Mouse (Mus musculus) limb, embryonic 15.5 days (tissue): Measurements from ENCODE around the gene Slc25a31. TPM values are rescaled to one million over a fixed set of nuclear protein-coding genes. Genes with fewer than 3 reads are reported as not detected.

Experiments used
- ATAC-seq: fragments of 200-750 bp; cut with Nextera tagmentation; 2 replicates; pipeline ENCODE4 v1.8.0; 2017; ENCODE audit warnings: low read depth, moderate TSS enrichment; ENCODE audit not compliant: insufficient number of reproducible peaks, low FRiP score, low TSS enrichment
- H3K27ac ChIP-seq: fragments of 300-500 bp; sonication (generic); 2 replicates; pipeline ENCODE4 v1.5.1; 2015; ENCODE audit warnings: moderate library complexity, mild to moderate bottlenecking, inconsistent platforms
- H3K27me3 ChIP-seq: fragments of 300-500 bp; sonication (generic); 2 replicates; pipeline ENCODE4 v1.6.1; 2015; ENCODE audit warnings: inconsistent platforms
- H3K36me3 ChIP-seq: fragments of 300-500 bp; sonication (generic); 2 replicates; pipeline ENCODE4 v1.6.1; 2015; ENCODE audit warnings: inconsistent platforms
- H3K4me1 ChIP-seq: fragments of 300-500 bp; sonication (generic); 2 replicates; pipeline ENCODE4 v1.6.1; 2015; ENCODE audit warnings: inconsistent platforms
- H3K4me2 ChIP-seq: fragments of 300-500 bp; sonication (generic); 2 replicates; pipeline ENCODE4 v1.6.1; 2015; ENCODE audit warnings: mild to moderate bottlenecking, inconsistent platforms
- H3K4me3 ChIP-seq: fragments of 300-500 bp; sonication (generic); 2 replicates; pipeline ENCODE4 v1.5.1; 2015; ENCODE audit warnings: mild to moderate bottlenecking, inconsistent platforms
- H3K9ac ChIP-seq: fragments of 300-500 bp; sonication (generic); 2 replicates; pipeline ENCODE4 v1.6.1; 2015; ENCODE audit warnings: inconsistent platforms
- H3K9me3 ChIP-seq: fragments of 300-500 bp; sonication (generic); 2 replicates; pipeline ENCODE4 v1.6.1; 2016; ENCODE audit warnings: inconsistent platforms
- WGBS: fragments of 180-500 bp; shearing (Covaris S2); methylation state at CpG from one replicate; pipeline ENCODE4 v1.1.7; 2015; 5-methylcytosine and 5-hydroxymethylcytosine counted together
- polyA plus RNA-seq: library from polyadenylated mRNA; unstranded; fragments of >200 nt; fragmentation: Nextera tagmentation; extraction: Ambion mirVana; gene quantifications from 2 replicates; pipeline ENCODE4 v1.2.1, GENCODE M21; 2015

Slc25a31 gene
- polyA plus RNA-seq, 1 experiment from 2014 or later, result 0.52 TPM

GRCm38 (mm10) chr3:40685855-40686515 is 22.7 kb upstream of the Slc25a31 start:
- Histone ChIP-seq H3K27ac (no peak overlapping the region), H3K4me1 (peaks cover 7% of the 10 kb centered on the region; the same call in 1 of the 2 replicates), H3K36me3 (0 out of 2 replicates have a peak, but pooled peaks cover 2% of the 10 kb centered on the region), H3K4me3 (no peak overlapping the region), H3K4me2 (no peak overlapping the region), H3K27me3 (no peaks in the 10 kb centered on the region), H3K9ac (no peak overlapping the region), H3K9me3 (no peaks in the 10 kb centered on the region)
- ATAC-seq, result 0 out of 2 replicates have a peak, but pooled peaks have one; percentile 24
- WGBS, result 22% methylated on average over 3 of the region's 3 CpGs

- no peaks in the 10 kb centered on the region for H3K36me3 ChIP-seq
- no peaks in the 10 kb centered on the region for H3K9me3 ChIP-seq
- WGBS, result 60% methylated on average over 9 of the region's 9 CpGs
- no peak overlapping the region for H3K9ac ChIP-seq
- no peak overlapping the region for H3K27ac ChIP-seq
- ATAC-seq, result no peak
- no peak overlapping the region for H3K4me2 ChIP-seq
- no peaks in the 10 kb centered on the region for H3K27me3 ChIP-seq
- no peak overlapping the region for H3K4me3 ChIP-seq
- H3K4me1 ChIP-seq, result peaks cover 7% of the 10 kb centered on the region; the same call in 1 of the 2 replicates
Measured at GRCm38 (mm10) chr3:40686836-40687235, 21.8 kb upstream of the Slc25a31 start.

- ATAC-seq, result no peak
- H3K36me3 ChIP-seq, result 0 out of 2 replicates have a peak, but pooled peaks cover 3% of the 10 kb centered on the region
- H3K9ac ChIP-seq, result no peak overlapping the region
Measured at GRCm38 (mm10) chr3:40687588-40687987, 21.1 kb upstream of the Slc25a31 start.

GRCm38 (mm10) chr3:40691566-40691965 is 17.1 kb upstream of the Slc25a31 start:
- H3K9ac ChIP-seq, result no peak overlapping the region
- no peaks in the 10 kb centered on the region for H3K27me3 ChIP-seq
- no peak for ATAC-seq
- H3K4me1 ChIP-seq, result no peaks in the 10 kb centered on the region
- no peaks in the 10 kb centered on the region for H3K9me3 ChIP-seq
- 92% methylated on average over 6 of the region's 6 CpGs for WGBS
- no peak overlapping the region for H3K27ac ChIP-seq
- 0 out of 2 replicates have a peak, but pooled peaks cover 7% of the 10 kb centered on the region for H3K36me3 ChIP-seq
- H3K4me2 ChIP-seq, result no peak overlapping the region
- H3K4me3 ChIP-seq, result no peak overlapping the region

More at GRCm38 (mm10) chr3:40687588-40687987, 21.1 kb upstream of the Slc25a31 start:
- peaks cover 7% of the 10 kb centered on the region; the same call in 1 of the 2 replicates for H3K4me1 ChIP-seq
- H3K27me3 ChIP-seq, result no peaks in the 10 kb centered on the region
- no peak overlapping the region for H3K4me2 ChIP-seq
- no peak overlapping the region for H3K4me3 ChIP-seq
- no peaks in the 10 kb centered on the region for H3K9me3 ChIP-seq
- no peak overlapping the region for H3K27ac ChIP-seq
- WGBS, result 81% methylated on average over 3 of the region's 3 CpGs

- no peaks in the 10 kb centered on the region for H3K27me3 ChIP-seq
- no peak overlapping the region for H3K4me2 ChIP-seq
- H3K9ac ChIP-seq, result no peak overlapping the region
- no peak overlapping the region for H3K27ac ChIP-seq
- H3K4me1 ChIP-seq, result no peaks in the 10 kb centered on the region
- H3K4me3 ChIP-seq, result no peak overlapping the region
- ATAC-seq, result no peak
- peaks cover 11% of the 10 kb centered on the region for H3K36me3 ChIP-seq
- 92% methylated on average over 10 of the region's 10 CpGs for WGBS
- no peaks in the 10 kb centered on the region for H3K9me3 ChIP-seq
Measured at GRCm38 (mm10) chr3:40693435-40693834, 15.2 kb upstream of the Slc25a31 start.

- ATAC-seq, result no peak
- Histone ChIP-seq H3K9me3 (no peaks in the 10 kb centered on the region), H3K36me3 (peaks cover 14% of the 10 kb centered on the region), H3K27me3 (no peaks in the 10 kb centered on the region), H3K27ac (no peak overlapping the region), H3K4me3 (no peak overlapping the region), H3K9ac (no peak overlapping the region), H3K4me2 (no peak overlapping the region), H3K4me1 (no peaks in the 10 kb centered on the region)
- WGBS, result 86% methylated on average over 7 of the region's 7 CpGs
Measured at GRCm38 (mm10) chr3:40693960-40694359, 14.7 kb upstream of the Slc25a31 start.

GRCm38 (mm10) chr3:40694438-40694837 is 14.2 kb upstream of the Slc25a31 start:
- Histone ChIP-seq H3K27me3 (no peaks in the 10 kb centered on the region), H3K4me3 (no peak overlapping the region), H3K36me3 (peaks cover 14% of the 10 kb centered on the region), H3K4me2 (no peak overlapping the region), H3K9ac (no peak overlapping the region), H3K9me3 (no peaks in the 10 kb centered on the region), H3K27ac (no peak overlapping the region), H3K4me1 (no peaks in the 10 kb centered on the region)
- ATAC-seq, result no peak
- WGBS, result 51% methylated on average over 2 of the region's 2 CpGs

- Histone ChIP-seq H3K27ac (no peak overlapping the region), H3K4me3 (no peak overlapping the region), H3K27me3 (no peaks in the 10 kb centered on the region), H3K9me3 (no peaks in the 10 kb centered on the region), H3K4me2 (no peak overlapping the region), H3K36me3 (peaks cover 14% of the 10 kb centered on the region), H3K4me1 (no peaks in the 10 kb centered on the region), H3K9ac (no peak overlapping the region)
- 100% methylated on average over 2 of the region's 2 CpGs for WGBS
- no peak for ATAC-seq
Measured at GRCm38 (mm10) chr3:40695162-40695561, 13.5 kb upstream of the Slc25a31 start.

- no peak overlapping the region for H3K4me2 ChIP-seq
- no peak for ATAC-seq
- no peak overlapping the region for H3K9ac ChIP-seq
- no peaks in the 10 kb centered on the region for H3K9me3 ChIP-seq
- H3K27me3 ChIP-seq, result no peaks in the 10 kb centered on the region
- H3K4me3 ChIP-seq, result no peak overlapping the region
- H3K27ac ChIP-seq, result no peak overlapping the region
- H3K4me1 ChIP-seq, result no peaks in the 10 kb centered on the region
- H3K36me3 ChIP-seq, result peaks cover 11% of the 10 kb centered on the region
- 73% methylated on average over 3 of the region's 3 CpGs for WGBS
Measured at GRCm38 (mm10) chr3:40698834-40699233, 9.8 kb upstream of the Slc25a31 start.

GRCm38 (mm10) chr3:40704816-40705430 is 3.7 kb upstream of the Slc25a31 start:
- H3K4me3 ChIP-seq, result no peak overlapping the region
- no peak overlapping the region for H3K9ac ChIP-seq
- H3K27me3 ChIP-seq, result no peaks in the 10 kb centered on the region
- H3K4me2 ChIP-seq, result no peak overlapping the region
- no peaks in the 10 kb centered on the region; the same call in 1 of the 2 replicates for H3K9me3 ChIP-seq
- peaks cover 2% of the 10 kb centered on the region; the same call in 1 of the 2 replicates for H3K36me3 ChIP-seq
- no peaks in the 10 kb centered on the region for H3K4me1 ChIP-seq
- ATAC-seq, result no peak
- 81% methylated on average over 5 of the region's 5 CpGs for WGBS
- no peak overlapping the region for H3K27ac ChIP-seq

- Histone ChIP-seq H3K27me3 (no peaks in the 10 kb centered on the region), H3K36me3 (no peaks in the 10 kb centered on the region), H3K4me2 (no peak overlapping the region), H3K9me3 (no peaks in the 10 kb centered on the region), H3K4me3 (no peak overlapping the region), H3K27ac (no peak overlapping the region), H3K9ac (no peak overlapping the region), H3K4me1 (no peaks in the 10 kb centered on the region)
- ATAC-seq, result no peak
- WGBS, result 23% methylated on average over 1 of the region's 1 CpGs
Measured at GRCm38 (mm10) chr3:40716056-40716455, 7.4 kb downstream of the Slc25a31 start.

GRCm38 (mm10) chr3:40719022-40719421 is 10.4 kb downstream of the Slc25a31 start:
- 80% methylated on average over 3 of the region's 3 CpGs for WGBS
- no peak for ATAC-seq
- Histone ChIP-seq H3K27me3 (no peaks in the 10 kb centered on the region), H3K4me2 (no peak overlapping the region), H3K36me3 (no peaks in the 10 kb centered on the region), H3K9me3 (no peaks in the 10 kb centered on the region), H3K27ac (no peak overlapping the region), H3K4me1 (no peaks in the 10 kb centered on the region), H3K9ac (no peak overlapping the region), H3K4me3 (no peak overlapping the region)
